Mouse (Mus musculus) bone marrow, adult 2 months (tissue): ENCODE measurements around the gene Osbp2.

Experiments used
- CTCF ChIP-seq: fragments of 200-500 bp; IDR thresholded peaks from 2 replicates; pipeline ENCODE4 v1.5.1; 2011; ENCODE audit warnings: low read length, control low read depth; ENCODE audit not compliant: control insufficient read depth, insufficient read depth
- POLR2A ChIP-seq: fragments of 200-500 bp; IDR thresholded peaks from 2 replicates; pipeline ENCODE4 v1.6.1; 2011; ENCODE audit warnings: low read depth, mild to moderate bottlenecking, control low read depth, low read length, borderline replicate concordance; ENCODE audit not compliant: control insufficient read depth

GRCm38 (mm10) chr11:3853031-3853430 lies 10.7 kb downstream of the Osbp2 start:
- TF ChIP-seq CTCF (no peak), POLR2A (no peak)
